In the genomic region with DNA sequence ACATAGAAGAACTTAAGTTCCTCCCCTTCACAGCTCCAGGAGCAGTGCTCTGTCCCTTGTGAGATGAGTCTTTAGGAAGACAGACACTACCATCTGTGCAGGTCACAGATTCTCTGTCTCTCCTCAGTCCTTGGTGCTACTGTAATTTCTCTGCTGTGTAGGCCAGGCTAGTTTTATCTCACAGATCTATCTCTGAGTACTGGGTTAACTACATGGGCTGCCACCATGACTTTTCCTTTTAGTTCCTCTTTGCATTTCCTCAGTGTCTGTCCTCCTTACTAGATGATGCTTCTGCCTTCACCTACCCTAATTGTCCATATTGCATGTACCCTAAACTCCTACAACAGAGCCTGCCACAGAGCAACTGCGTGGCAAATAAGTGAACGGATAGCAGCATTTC, we compare ENCODE assay signal across 16 mouse cellular contexts.
"Had no signal": no experiment of that assay in that cellular context is flagged by ENCODE, and none has a peak within 500 bp of the region (broad histone marks: within the 10 kb centered on the region; RNA-seq: fewer than 3 reads in every experiment).

No protein-coding gene starts in this region.

- H3K9ac ChIP-seq: liver, embryonic 15.5 days; midbrain, embryonic 15.5 days; neural tube, embryonic 13.5 days; stomach, embryonic 15.5 days had no signal

- H3K4me3 ChIP-seq: layer of hippocampus, adult 2 months; limb, embryonic 10.5 days; liver, embryonic 15.5 days; midbrain, embryonic 15.5 days; neural tube, embryonic 13.5 days; stomach, embryonic 15.5 days had no signal

- ATAC-seq: lung, postnatal 0 days; midbrain, embryonic 15.5 days had no signal

- H3K4me1 ChIP-seq: limb, embryonic 10.5 days; liver, embryonic 15.5 days; midbrain, embryonic 15.5 days; neural tube, embryonic 13.5 days; stomach, embryonic 15.5 days had no signal

- H3K36me3 ChIP-seq: midbrain, embryonic 15.5 days had no signal

- H3K27ac ChIP-seq: layer of hippocampus, adult 2 months; limb, embryonic 10.5 days; liver, embryonic 15.5 days; midbrain, embryonic 15.5 days; neural tube, embryonic 13.5 days; stomach, embryonic 15.5 days had no signal

- H3K9me3 ChIP-seq: limb, embryonic 10.5 days; liver, embryonic 15.5 days; midbrain, embryonic 15.5 days; neural tube, embryonic 13.5 days; stomach, embryonic 15.5 days had no signal

- H3K27me3 ChIP-seq: liver, embryonic 15.5 days; midbrain, embryonic 15.5 days; neural tube, embryonic 13.5 days; stomach, embryonic 15.5 days had no signal

- DNase-seq: kidney, adult 11 months; kidney, adult 9 months; kidney, postnatal 10 days; kidney, postnatal 4 days; lung, adult 2 months; lung, postnatal 36 days; right cerebral cortex, postnatal 14 days; thymus, adult 2 months; thymus, postnatal 25 days had no signal
